Mouse (Mus musculus) neural tube, embryonic 14.5 days (tissue): ENCODE data around the gene Ubtd2. TPM values are rescaled to one million over a fixed set of nuclear protein-coding genes. Genes with fewer than 3 reads are reported as not detected.

Experiments used
- ATAC-seq: fragments of 200-750 bp; cut with Nextera tagmentation; 2 replicates; pipeline ENCODE4 v1.8.0; 2017; ENCODE audit warnings: low read depth, mild to moderate bottlenecking, moderate TSS enrichment, moderate library complexity
- H3K27ac ChIP-seq: fragments of 300-500 bp; sonication (generic); 2 replicates; pipeline ENCODE4 v1.5.1; 2014; ENCODE audit warnings: low read depth, mild to moderate bottlenecking, control low read depth, low read length, moderate library complexity, mixed read lengths
- H3K27me3 ChIP-seq: fragments of 300-500 bp; sonication (generic); 2 replicates; pipeline ENCODE4 v1.6.1; 2014; ENCODE audit warnings: low read length; ENCODE audit not compliant: control insufficient read depth, insufficient read depth
- H3K36me3 ChIP-seq: fragments of 300-500 bp; sonication (generic); 2 replicates; pipeline ENCODE4 v1.6.1; 2014; ENCODE audit warnings: low read length, mixed read lengths; ENCODE audit not compliant: control insufficient read depth, insufficient read depth
- H3K4me1 ChIP-seq: fragments of 300-500 bp; sonication (generic); 2 replicates; pipeline ENCODE4 v1.6.1; 2014; ENCODE audit warnings: low read length; ENCODE audit not compliant: control insufficient read depth, insufficient read depth
- H3K4me2 ChIP-seq: fragments of 300-500 bp; sonication (generic); 2 replicates; pipeline ENCODE4 v1.6.1; 2014; ENCODE audit warnings: mild to moderate bottlenecking, low read depth, low read length, control low read depth
- H3K4me3 ChIP-seq: fragments of 300-500 bp; sonication (generic); 2 replicates; pipeline ENCODE4 v1.5.1; 2014; ENCODE audit warnings: low read depth, low read length, control low read depth, mixed read lengths
- H3K9ac ChIP-seq: fragments of 300-500 bp; sonication (generic); replicated peaks from 2 replicates; pipeline ENCODE4 v1.6.1; 2014; ENCODE audit warnings: low read depth, mild to moderate bottlenecking, control low read depth, low read length, mixed read lengths
- H3K9me3 ChIP-seq: fragments of 300-500 bp; sonication (generic); 2 replicates; pipeline ENCODE4 v1.6.1; 2016; ENCODE audit warnings: low read length; ENCODE audit not compliant: control insufficient read depth
- WGBS: fragments of 180-500 bp; shearing (Covaris S2); extraction: QIAGEN DNeasy Blood & Tissue Kit; methylation state at CpG from one replicate; pipeline ENCODE4 v1.1.7; 2014; 5-methylcytosine and 5-hydroxymethylcytosine counted together
- polyA plus RNA-seq: library from polyadenylated mRNA; unstranded; fragments of >200 nt; fragmentation: Nextera tagmentation; extraction: Ambion mirVana; gene quantifications from 2 replicates; pipeline ENCODE4 v1.2.1, GENCODE M21; 2014

The Ubtd2 gene
- 52.5 and 55.5 TPM in 2 replicates for polyA plus RNA-seq

DNA sequence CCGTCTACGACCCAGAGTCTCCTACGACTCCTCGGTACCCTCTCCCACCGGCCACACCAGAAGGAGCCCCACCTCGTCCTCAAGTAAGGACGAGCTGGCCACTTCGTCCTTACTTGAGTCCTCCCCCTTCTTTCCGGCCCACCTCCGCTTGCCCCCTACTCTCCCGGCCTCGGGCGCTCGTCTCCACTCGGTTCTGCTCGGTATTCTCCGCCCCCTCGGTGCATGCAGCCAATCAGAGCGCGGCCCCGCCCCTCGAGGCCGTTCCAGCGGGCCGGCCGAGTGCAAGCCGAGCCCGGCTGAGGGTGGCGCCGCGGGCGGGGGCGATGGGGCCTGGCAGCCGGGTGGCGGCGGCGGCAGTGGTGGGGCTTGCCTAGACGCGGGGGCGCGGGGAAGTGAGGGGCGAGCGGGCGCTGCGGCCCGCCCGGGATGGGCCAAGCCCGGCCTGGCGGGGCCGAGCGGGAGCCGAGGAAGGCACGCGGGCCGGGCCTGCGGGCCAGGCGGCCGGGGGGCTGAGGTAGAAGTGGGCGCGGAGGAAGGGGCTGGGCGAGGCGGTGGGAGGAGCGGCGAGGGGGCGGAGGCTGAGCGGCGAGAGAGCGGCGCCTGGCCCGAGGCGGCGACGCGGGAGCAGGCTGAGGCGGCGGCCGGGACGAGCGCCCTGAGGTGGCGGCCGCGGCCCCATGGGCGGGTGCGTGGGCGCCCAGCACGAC is at the start of gene Ubtd2:
Gene Ubtd2 (plus strand): TSS at position 571 of the 707 bp plus-strand sequence.
- Histone ChIP-seq H3K27me3 (no peaks in the 10 kb centered on the region), H3K4me1 (peaks cover 9% of the 10 kb centered on the region), H3K27ac (peak within 1 kb of the TSS; percentile 95), H3K36me3 (no peaks in the 10 kb centered on the region), H3K9me3 (no peaks in the 10 kb centered on the region), H3K4me3 (peak within 1 kb of the TSS; percentile 92), H3K9ac (peak within 1 kb of the TSS; percentile 92), H3K4me2 (peak within 1 kb of the TSS; percentile 86)
- under 1% methylated on average over 66 of the region's 86 CpGs for WGBS
- ATAC-seq, result peak; percentile 99

GRCm38 (mm10) chr11:32407863-32408262 is 47.3 kb upstream of the Ubtd2 start:
- H3K4me3 ChIP-seq, result no peak overlapping the region
- no peaks in the 10 kb centered on the region for H3K9me3 ChIP-seq
- no peak overlapping the region for H3K9ac ChIP-seq
- no peaks in the 10 kb centered on the region for H3K4me1 ChIP-seq
- no peak for ATAC-seq
- no peaks in the 10 kb centered on the region for H3K27me3 ChIP-seq
- 0 out of 2 replicates have a peak, but pooled peaks cover 3% of the 10 kb centered on the region for H3K36me3 ChIP-seq
- H3K27ac ChIP-seq, result no peak overlapping the region
- H3K4me2 ChIP-seq, result no peak overlapping the region
- 70% methylated on average over 3 of the region's 3 CpGs for WGBS

- no peaks in the 10 kb centered on the region for H3K4me1 ChIP-seq
- H3K27me3 ChIP-seq, result no peaks in the 10 kb centered on the region
- no peaks in the 10 kb centered on the region for H3K9me3 ChIP-seq
- no peak overlapping the region for H3K4me3 ChIP-seq
- no peak overlapping the region for H3K27ac ChIP-seq
- no peak overlapping the region for H3K9ac ChIP-seq
- no peak for ATAC-seq
- H3K4me2 ChIP-seq, result no peak overlapping the region
- peaks cover 6% of the 10 kb centered on the region; the same call in 1 of the 2 replicates for H3K36me3 ChIP-seq
Observed at GRCm38 (mm10) chr11:32409052-32409451, 46.1 kb upstream of the Ubtd2 start.

DNA sequence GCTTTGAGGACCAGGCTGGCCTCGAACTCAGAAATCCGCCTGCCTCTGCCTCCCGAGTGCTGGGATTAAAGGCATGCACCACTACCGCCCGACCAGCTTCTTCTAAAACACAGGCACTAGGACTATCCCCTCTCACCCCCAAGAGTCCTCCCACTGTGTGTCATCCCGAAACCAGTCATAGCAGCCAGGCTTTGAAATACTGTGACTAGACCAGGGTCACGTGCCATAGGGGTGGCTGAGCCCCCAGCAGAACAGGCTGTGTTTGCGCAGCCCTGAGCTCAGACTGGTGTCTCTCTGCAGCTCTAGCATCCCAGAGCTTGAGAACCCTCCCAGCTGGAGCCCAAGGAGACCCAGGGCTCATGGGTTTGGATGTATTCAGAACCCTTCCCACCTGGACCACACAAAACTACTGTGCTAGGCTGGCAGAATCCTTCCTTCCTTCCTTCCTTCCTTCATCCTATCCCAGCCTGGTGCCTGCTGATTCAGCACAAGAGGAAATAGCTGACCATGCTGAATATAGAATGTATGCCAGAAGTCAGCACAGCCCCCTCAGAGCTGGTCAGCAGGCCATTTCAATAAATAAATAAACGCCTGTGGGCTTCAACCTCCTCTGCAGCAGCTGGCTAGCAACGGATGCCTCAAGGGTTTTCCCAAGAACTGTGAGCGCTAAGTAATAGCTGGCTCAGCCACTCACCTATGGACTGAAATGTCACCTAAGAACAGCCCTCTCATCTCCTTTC is 45.2 kb upstream of the Ubtd2 start:
- Histone ChIP-seq H3K4me2 (no peak overlapping the region), H3K4me1 (no peaks in the 10 kb centered on the region), H3K9ac (no peak overlapping the region), H3K9me3 (no peaks in the 10 kb centered on the region), H3K27ac (0 out of 2 replicates have a peak overlapping the region, but pooled peaks have one; percentile 28), H3K27me3 (no peaks in the 10 kb centered on the region), H3K36me3 (peaks cover 10% of the 10 kb centered on the region; the same call in 1 of the 2 replicates), H3K4me3 (no peak overlapping the region)
- no peak for ATAC-seq
- 83% methylated on average over 11 of the region's 11 CpGs for WGBS

DNA sequence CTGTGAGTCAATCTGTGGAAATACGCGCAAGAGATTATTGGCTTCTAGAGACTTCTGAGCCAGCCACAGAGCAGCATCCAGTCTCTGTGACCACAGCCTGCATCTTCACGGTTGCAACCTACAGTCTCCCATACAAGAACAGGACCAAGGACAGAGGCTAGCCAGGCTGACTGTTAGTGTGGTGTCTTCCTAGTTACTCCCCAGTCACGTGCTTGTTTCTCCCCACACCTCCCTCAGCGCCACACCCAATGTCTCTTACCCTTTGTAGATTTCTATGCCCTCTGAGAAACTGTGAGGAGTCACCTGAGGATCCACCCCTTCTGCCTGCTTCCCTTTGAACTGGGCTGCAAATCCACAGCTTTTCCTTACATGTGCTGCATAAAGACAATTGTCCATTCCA is 35.2 kb upstream of the Ubtd2 start:
- Histone ChIP-seq H3K36me3 (peaks cover 56% of the 10 kb centered on the region), H3K27me3 (no peaks in the 10 kb centered on the region), H3K4me3 (no peak overlapping the region), H3K4me1 (no peaks in the 10 kb centered on the region), H3K4me2 (no peak overlapping the region), H3K27ac (no peak overlapping the region), H3K9me3 (no peaks in the 10 kb centered on the region), H3K9ac (no peak overlapping the region)
- ATAC-seq, result no peak
- WGBS, result 78% methylated on average over 5 of the region's 5 CpGs

GRCm38 (mm10) chr11:32423311-32423710 is 31.9 kb upstream of the Ubtd2 start:
- Histone ChIP-seq H3K4me3 (no peak overlapping the region), H3K4me1 (no peaks in the 10 kb centered on the region), H3K27ac (no peak overlapping the region), H3K9ac (no peak overlapping the region), H3K36me3 (peaks cover 44% of the 10 kb centered on the region), H3K9me3 (no peaks in the 10 kb centered on the region), H3K27me3 (no peaks in the 10 kb centered on the region), H3K4me2 (no peak overlapping the region)
- WGBS, result 89% methylated on average over 12 of the region's 12 CpGs
- ATAC-seq, result no peak

GRCm38 (mm10) chr11:32424600-32424999 is 30.6 kb upstream of the Ubtd2 start:
- 89% methylated on average over 4 of the region's 4 CpGs for WGBS
- Histone ChIP-seq H3K36me3 (peaks cover 42% of the 10 kb centered on the region), H3K4me1 (no peaks in the 10 kb centered on the region), H3K4me2 (no peak overlapping the region), H3K27ac (no peak overlapping the region), H3K9ac (no peak overlapping the region), H3K9me3 (no peaks in the 10 kb centered on the region), H3K27me3 (no peaks in the 10 kb centered on the region), H3K4me3 (no peak overlapping the region)
- ATAC-seq, result no peak

GRCm38 (mm10) chr11:32425043-32425658 is 30.0 kb upstream of the Ubtd2 start:
- 82% methylated on average over 10 of the region's 10 CpGs for WGBS
- no peak overlapping the region for H3K4me2 ChIP-seq

GRCm38 (mm10) chr11:32427537-32427936 is 27.6 kb upstream of the Ubtd2 start:
- no peak overlapping the region for H3K27ac ChIP-seq
- ATAC-seq, result no peak
- no peak overlapping the region for H3K4me3 ChIP-seq
- H3K27me3 ChIP-seq, result no peaks in the 10 kb centered on the region
- no peak overlapping the region for H3K9ac ChIP-seq
- no peaks in the 10 kb centered on the region for H3K4me1 ChIP-seq
- H3K36me3 ChIP-seq, result peaks cover 20% of the 10 kb centered on the region
- WGBS, result 67% methylated on average over 7 of the region's 7 CpGs
- no peaks in the 10 kb centered on the region for H3K9me3 ChIP-seq
- H3K4me2 ChIP-seq, result no peak overlapping the region

More at GRCm38 (mm10) chr11:32425043-32425658, 30.0 kb upstream of the Ubtd2 start:
- no peak overlapping the region for H3K9ac ChIP-seq
- no peaks in the 10 kb centered on the region for H3K27me3 ChIP-seq
- H3K36me3 ChIP-seq, result peaks cover 37% of the 10 kb centered on the region
- H3K27ac ChIP-seq, result no peak overlapping the region
- H3K9me3 ChIP-seq, result no peaks in the 10 kb centered on the region
- no peak overlapping the region for H3K4me3 ChIP-seq
- H3K4me1 ChIP-seq, result no peaks in the 10 kb centered on the region
- no peak for ATAC-seq
